Mouse (Mus musculus): ENCODE results near the gene Apobec3.
A peak's percentile ranks its signal among the peaks of the same experiment; 100 is the strongest.

DNA sequence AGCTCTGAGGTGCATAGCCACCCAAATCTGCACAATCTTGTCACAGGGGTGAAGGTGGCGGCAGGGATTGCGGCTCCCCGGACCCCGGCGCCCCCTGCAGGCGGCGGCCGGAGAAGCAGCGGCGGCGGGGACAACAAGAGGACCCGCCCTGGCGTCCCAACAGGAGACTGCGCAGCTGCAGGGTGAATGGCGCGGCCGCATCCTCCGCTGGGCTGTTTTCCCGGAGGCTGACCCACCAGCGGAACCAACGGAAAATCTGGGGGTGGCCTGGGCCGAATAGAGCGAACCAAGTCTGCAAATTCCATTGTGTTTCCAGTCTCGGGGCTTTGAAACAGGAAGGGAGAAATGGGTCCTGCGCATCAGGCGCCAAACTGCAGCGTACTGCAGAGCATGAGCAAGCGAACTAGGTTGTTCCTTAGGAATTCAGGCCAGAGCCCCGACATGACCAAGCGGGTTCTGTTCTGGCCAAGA lies 8.1 kb upstream of the Apobec3 start:
- peak; percentile 91 for TF ChIP-seq CTCF (IDR thresholded peaks at IDR 0.05; ENCODE audit: low read depth)
- TF ChIP-seq EP300 (IDR thresholded peaks at IDR 0.05; ENCODE audit: low read depth) = peak; percentile 77; the same call in 1 of the 2 replicates
